In the genomic region with DNA sequence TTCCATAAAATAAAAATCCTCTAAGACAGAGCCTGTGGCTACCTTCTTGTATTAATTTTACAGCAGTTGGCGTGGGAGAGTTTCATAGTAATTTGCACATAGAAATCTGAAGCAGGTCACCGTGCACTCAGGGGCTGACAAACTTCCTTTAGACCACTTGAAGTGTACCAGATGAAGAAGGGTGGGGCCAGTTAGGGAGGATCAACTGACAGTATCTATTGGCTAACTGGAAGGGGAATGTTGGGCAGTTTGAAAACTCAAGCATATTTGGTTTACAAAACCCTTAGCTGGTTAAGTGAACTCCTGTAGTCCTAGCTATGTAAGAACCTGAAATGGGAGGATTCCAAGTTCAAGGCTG, we compare ENCODE assay signal across 7 mouse cellular contexts. TPM values are rescaled to one million over a fixed set of nuclear protein-coding genes. Genes with fewer than 3 reads are reported as not detected.
DNase-seq lines count a peak whose midpoint lies in the region; ATAC-seq lines count a peak whose summit lies in the region.

No protein-coding gene starts in this region.

- H3K36me3 ChIP-seq in erythroblast, embryonic 14.5 days (ENCODE audit: control insufficient read depth): peaks cover 20% of the 10 kb centered on the region
- peaks cover 10% of the 10 kb centered on the region for H3K36me3 ChIP-seq in limb, embryonic 15.5 days
- peaks cover 14% of the 10 kb centered on the region; the same call in 1 of the 2 replicates for H3K36me3 ChIP-seq in neural tube, embryonic 13.5 days

- 42% methylated on average over 2 of the region's 2 CpGs for WGBS in limb, embryonic 15.5 days
- 77% methylated on average over 2 of the region's 2 CpGs for WGBS in neural tube, embryonic 13.5 days

- no peaks in the 10 kb centered on the region for H3K27me3 ChIP-seq in erythroblast, embryonic 14.5 days (ENCODE audit: control insufficient read depth)
- no peaks in the 10 kb centered on the region for H3K27me3 ChIP-seq in limb, embryonic 15.5 days
- no peaks in the 10 kb centered on the region for H3K27me3 ChIP-seq in neural tube, embryonic 13.5 days

- no peaks in the 10 kb centered on the region for H3K9me3 ChIP-seq in erythroblast, embryonic 14.5 days (ENCODE audit: control insufficient read depth, low read length)
- H3K9me3 ChIP-seq in limb, embryonic 15.5 days: no peaks in the 10 kb centered on the region
- no peaks in the 10 kb centered on the region for H3K9me3 ChIP-seq in neural tube, embryonic 13.5 days

- H3K4me2 ChIP-seq in limb, embryonic 15.5 days: peak overlapping the region; percentile 79
- H3K4me2 ChIP-seq in neural tube, embryonic 13.5 days: peak overlapping the region; percentile 90

- peak overlapping the region; percentile 87 for H3K9ac ChIP-seq in limb, embryonic 15.5 days
- peak overlapping the region; percentile 91 for H3K9ac ChIP-seq in neural tube, embryonic 13.5 days

- DNase-seq in 3T3-L1 (ENCODE audit: low read depth, low spot score): peak; percentile 62
- peak; percentile 61 for DNase-seq in 416B (ENCODE audit: low read depth)
- no peak for DNase-seq in adrenal gland, postnatal 10 days
- no peak for DNase-seq in frontal cortex, postnatal 10 days (ENCODE audit: low spot score in 2 of 2)

- peak overlapping the region; percentile 95 for H3K4me3 ChIP-seq in erythroblast, embryonic 14.5 days (replicated peaks)
- H3K4me3 ChIP-seq in limb, embryonic 15.5 days: peak overlapping the region; percentile 85
- H3K4me3 ChIP-seq in neural tube, embryonic 13.5 days: peak overlapping the region; percentile 93

- H3K4me1 ChIP-seq in erythroblast, embryonic 14.5 days (ENCODE audit: control insufficient read depth): peaks cover 30% of the 10 kb centered on the region
- peaks cover 12% of the 10 kb centered on the region for H3K4me1 ChIP-seq in limb, embryonic 15.5 days
- H3K4me1 ChIP-seq in neural tube, embryonic 13.5 days (replicated peaks): peaks cover 15% of the 10 kb centered on the region

- H3K27ac ChIP-seq in limb, embryonic 15.5 days: peak overlapping the region; percentile 77
- H3K27ac ChIP-seq in neural tube, embryonic 13.5 days (replicated peaks): peak overlapping the region; percentile 15; the same call in 1 of the 2 replicates

- ATAC-seq in limb, embryonic 15.5 days (ENCODE audit: insufficient number of reproducible peaks, low FRiP score, low TSS enrichment, low read depth): no peak
- ATAC-seq in neural tube, embryonic 13.5 days (ENCODE audit: low read depth): peak; percentile 25

RNA-seq across cellular contexts. Expression of a gene that starts 0.4 kb away (rescaled TPM):
- polyA plus RNA-seq in erythroblast, embryonic 14.5 days (2012): 0.77 and 1.1 TPM in 2 replicates
- 43.7 and 43.9 TPM in 2 replicates for polyA plus RNA-seq in limb, embryonic 15.5 days (2015; fragmentation: Nextera tagmentation; extraction: Ambion mirVana)
- 20.4 and 23.0 TPM in 2 replicates for polyA plus RNA-seq in neural tube, embryonic 13.5 days (2015; fragmentation: Nextera tagmentation; extraction: Ambion mirVana)
- 10 to 100 TPM; 31.9 to 36.4 TPM for total RNA-seq in adrenal gland, postnatal 10 days (2021)

Comparison
In these comparisons a context has a peak if more than half of its experiments do, and no peak if none do; other contexts are left out.
1. DNase-seq: peak in 3T3-L1 (single experiment) and 416B (single experiment); none in adrenal gland, postnatal 10 days (single experiment) and frontal cortex, postnatal 10 days (0 of 2).
2. RNA of a gene that starts 0.4 kb away (polyA plus RNA-seq): 43.7 to 43.9 TPM in limb, embryonic 15.5 days and 20.4 to 23.0 TPM in neural tube, embryonic 13.5 days; 0.77 to 1.1 TPM in erythroblast, embryonic 14.5 days; every median in the first group is over 10 times any median in the second.
3. Peak in every context shown above with its lines, with median percentiles within 50 percentile points of each other: H3K4me3 ChIP-seq.